Mouse (Mus musculus): Measurements from ENCODE around the gene Cacna1c. TPM values are rescaled to one million over a fixed set of nuclear protein-coding genes. Genes with fewer than 3 reads are reported as not detected.
"Not testable (repeated sequence)": the region's sequence is repeated elsewhere in the genome, so short reads cannot be mapped to it uniquely, and the experiment has no call there.

The Cacna1c gene
- polyA plus RNA-seq, 2 experiments = 8.9 to 29.0 TPM

DNA sequence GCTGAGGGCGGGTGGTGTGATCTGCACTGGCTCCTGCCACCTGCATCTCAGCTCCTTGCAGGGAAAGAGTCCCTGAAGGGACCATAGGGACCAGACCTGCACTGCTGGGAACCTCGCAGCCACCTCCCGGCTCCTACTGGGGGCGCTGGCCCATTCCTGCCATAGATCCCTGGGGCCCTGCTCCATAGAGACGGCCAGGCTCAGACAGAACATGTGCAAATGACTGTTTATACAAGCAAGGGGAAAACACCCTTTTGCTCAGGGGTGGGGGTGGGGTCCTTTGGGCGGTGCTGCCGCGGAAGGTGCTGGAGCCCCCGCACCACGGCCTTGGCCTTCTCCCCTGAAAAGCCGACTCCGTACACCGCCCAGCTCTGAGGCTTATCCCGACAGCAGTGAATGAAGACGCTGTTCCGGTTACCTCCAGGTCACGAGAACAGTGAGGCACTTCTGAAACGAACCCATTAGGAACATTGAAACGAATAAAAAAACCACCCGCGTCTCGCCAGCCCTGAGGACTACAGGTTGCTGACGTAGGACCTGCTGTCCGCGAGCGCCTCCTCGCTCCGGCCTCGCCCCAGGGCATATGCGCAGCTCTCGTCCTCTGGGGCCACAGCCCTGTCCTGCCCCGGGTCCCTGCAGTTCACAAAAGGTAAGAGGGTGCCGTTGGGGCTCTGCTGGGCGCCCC is 602.7 kb downstream of the Cacna1c start:
- WGBS = 10% methylated on average over 34 of the region's 34 CpGs
- ATAC-seq (ENCODE audit: low FRiP score, low read depth) = peak; percentile 26; the same call in 1 of the 2 replicates
- TF ChIP-seq POLR2A (IDR thresholded peaks at IDR 0.05; ENCODE audit: borderline replicate concordance, extremely low read depth, insufficient read depth, insufficient read length) = no peak
- Histone ChIP-seq H3K4me3 (replicated peaks; ENCODE audit: low read length) (peak overlapping the region; percentile 28), H3K36me3 (ENCODE audit: control insufficient read depth, insufficient read depth, low read length) (peaks cover 16% of the 10 kb centered on the region; the same call in 1 of the 2 replicates), H3K9me3 (ENCODE audit: control insufficient read depth, low read length) (no peaks in the 10 kb centered on the region), H3K9ac (ENCODE audit: low read depth, low read length, severe bottlenecking) (peak overlapping the region; percentile 41), H3K4me1 (ENCODE audit: control insufficient read depth, insufficient read depth, low read length) (0 out of 2 replicates have a peak, but pooled peaks cover 3% of the 10 kb centered on the region), H3K4me2 (replicated peaks; ENCODE audit: low read depth, low read length, severe bottlenecking) (peak overlapping the region; percentile 50), H3K27ac (replicated peaks; ENCODE audit: low read depth, low read length) (no peak overlapping the region), H3K27me3 (ENCODE audit: control insufficient read depth, insufficient read depth, low read length) (peaks cover 14% of the 10 kb centered on the region; the same call in 1 of the 2 replicates)
- no peak for DNase-seq (ENCODE audit: low spot score)

DNA sequence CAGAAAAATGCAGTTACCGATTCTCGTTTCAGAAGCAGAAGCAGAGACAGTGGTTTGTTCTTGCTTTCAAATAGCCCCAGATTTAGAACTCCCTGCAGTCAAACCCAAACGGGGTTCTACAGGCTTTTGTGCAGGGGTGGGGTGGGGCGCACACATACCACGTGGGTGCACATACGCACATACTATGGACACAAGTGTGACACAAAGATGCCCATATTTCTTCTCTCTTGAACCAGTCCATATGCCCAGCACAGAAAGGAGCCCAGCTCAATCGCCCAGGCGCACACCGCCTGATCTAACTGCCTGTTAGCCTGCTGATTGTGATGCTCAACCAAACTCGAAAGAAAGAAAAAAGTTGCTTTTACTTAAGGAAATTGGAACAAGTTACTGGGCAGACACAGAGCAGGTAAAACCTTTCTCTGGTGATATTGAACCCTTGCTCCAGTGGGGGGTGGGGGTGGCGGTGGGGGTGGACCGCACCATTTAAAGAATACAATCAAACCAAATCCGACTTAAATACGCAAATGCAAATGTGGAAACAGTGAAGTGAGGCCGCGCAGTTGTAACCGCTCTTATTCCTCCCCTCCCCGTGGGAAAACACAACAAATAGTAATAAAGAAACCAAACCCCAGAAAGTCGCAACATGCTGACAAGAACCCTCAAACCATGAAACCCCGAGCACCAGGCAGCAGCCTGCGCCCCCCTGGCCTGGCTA is 603.4 kb downstream of the Cacna1c start:
- Histone ChIP-seq H3K4me1 (ENCODE audit: control insufficient read depth, insufficient read depth, low read length) (0 out of 2 replicates have a peak, but pooled peaks cover 3% of the 10 kb centered on the region), H3K36me3 (ENCODE audit: control insufficient read depth, insufficient read depth, low read length) (peaks cover 9% of the 10 kb centered on the region; the same call in 1 of the 2 replicates), H3K4me3 (replicated peaks; ENCODE audit: low read length) (peak overlapping the region; percentile 28; the same call in 1 of the 2 replicates), H3K4me2 (replicated peaks; ENCODE audit: low read depth, low read length, severe bottlenecking) (peak overlapping the region; percentile 50), H3K9me3 (ENCODE audit: control insufficient read depth, low read length) (no peaks in the 10 kb centered on the region), H3K27me3 (ENCODE audit: control insufficient read depth, insufficient read depth, low read length) (peaks cover 14% of the 10 kb centered on the region; the same call in 1 of the 2 replicates), H3K27ac (replicated peaks; ENCODE audit: low read depth, low read length) (no peak overlapping the region), H3K9ac (ENCODE audit: low read depth, low read length, severe bottlenecking) (peak overlapping the region; percentile 41; the same call in 1 of the 2 replicates)
- DNase-seq (ENCODE audit: low spot score) = no peak
- ATAC-seq (ENCODE audit: low FRiP score, low read depth) = no peak
- no peak for TF ChIP-seq POLR2A (IDR thresholded peaks at IDR 0.05; ENCODE audit: borderline replicate concordance, extremely low read depth, insufficient read depth, insufficient read length)
- 45% methylated on average over 21 of the region's 21 CpGs for WGBS

DNA sequence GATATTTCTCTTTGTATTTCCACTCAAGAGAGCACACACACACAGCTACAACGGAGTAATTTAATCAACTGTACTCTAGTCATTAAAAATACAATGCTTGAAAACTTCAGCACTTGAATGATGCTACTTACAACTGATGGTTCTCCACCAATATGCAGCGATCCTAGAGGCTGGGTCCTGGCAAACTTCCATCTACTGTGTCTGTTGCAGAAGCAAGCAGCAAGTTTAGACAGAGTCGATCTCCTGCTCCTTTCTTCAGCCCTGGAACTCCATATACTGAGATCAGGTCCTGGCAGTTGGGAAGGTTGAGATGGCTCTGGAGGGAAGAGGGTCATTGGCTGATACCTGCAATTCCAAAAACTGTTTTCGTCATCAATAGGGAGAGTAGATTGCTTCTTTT is 617.5 kb downstream of the Cacna1c start:
- 81% methylated on average over 4 of the region's 4 CpGs for WGBS
- H3K4me3 ChIP-seq (replicated peaks; ENCODE audit: low read length); ATAC-seq (ENCODE audit: low FRiP score, low read depth); H3K4me1 ChIP-seq (ENCODE audit: control insufficient read depth, insufficient read depth, low read length); DNase-seq (ENCODE audit: low spot score); H3K36me3 ChIP-seq (ENCODE audit: control insufficient read depth, insufficient read depth, low read length); H3K9me3 ChIP-seq (ENCODE audit: control insufficient read depth, low read length); H3K4me2 ChIP-seq (replicated peaks; ENCODE audit: low read depth, low read length, severe bottlenecking); H3K9ac ChIP-seq (ENCODE audit: low read depth, low read length, severe bottlenecking); H3K27ac ChIP-seq (replicated peaks; ENCODE audit: low read depth, low read length); H3K27me3 ChIP-seq (ENCODE audit: control insufficient read depth, insufficient read depth, low read length): not testable (repeated sequence)

DNA sequence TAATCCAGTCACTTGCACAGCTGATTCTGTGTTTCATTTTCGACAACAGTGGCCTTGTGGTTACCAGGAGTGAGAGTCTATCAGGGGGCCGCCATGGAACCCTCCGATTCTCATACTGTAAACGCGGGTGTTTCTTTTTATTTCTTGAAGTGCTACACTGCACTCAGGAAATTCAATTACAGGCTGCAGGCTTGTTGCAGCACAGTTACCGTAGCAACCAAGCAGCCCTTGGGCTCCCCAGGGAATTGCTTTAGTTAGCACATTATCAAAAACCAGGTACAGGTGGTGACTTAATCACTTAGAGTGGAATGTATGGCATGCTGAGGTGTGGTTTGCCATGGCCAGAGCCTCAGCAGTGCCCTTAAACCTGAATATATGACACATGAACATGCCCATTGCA is 621.9 kb downstream of the Cacna1c start:
- 35% methylated on average over 6 of the region's 6 CpGs for WGBS
- ATAC-seq (ENCODE audit: low FRiP score, low read depth) (no peak), DNase-seq (ENCODE audit: low spot score) (peak; percentile 30)
- no peak overlapping the region for H3K4me2 ChIP-seq (replicated peaks; ENCODE audit: low read depth, low read length, severe bottlenecking)
- TF ChIP-seq POLR2A (IDR thresholded peaks at IDR 0.05; ENCODE audit: borderline replicate concordance, extremely low read depth, insufficient read depth, insufficient read length) = no peak
- peaks cover 6% of the 10 kb centered on the region; the same call in 1 of the 2 replicates for H3K4me1 ChIP-seq (ENCODE audit: control insufficient read depth, insufficient read depth, low read length)
- H3K4me3 ChIP-seq (replicated peaks; ENCODE audit: low read length) = no peak overlapping the region
- no peaks in the 10 kb centered on the region for H3K9me3 ChIP-seq (ENCODE audit: control insufficient read depth, low read length)
- no peaks in the 10 kb centered on the region for H3K36me3 ChIP-seq (ENCODE audit: control insufficient read depth, insufficient read depth, low read length)
- H3K9ac ChIP-seq (ENCODE audit: low read depth, low read length, severe bottlenecking) = no peak overlapping the region
- H3K27me3 ChIP-seq (ENCODE audit: control insufficient read depth, insufficient read depth, low read length) = no peaks in the 10 kb centered on the region
- no peak overlapping the region for H3K27ac ChIP-seq (replicated peaks; ENCODE audit: low read depth, low read length)

DNA sequence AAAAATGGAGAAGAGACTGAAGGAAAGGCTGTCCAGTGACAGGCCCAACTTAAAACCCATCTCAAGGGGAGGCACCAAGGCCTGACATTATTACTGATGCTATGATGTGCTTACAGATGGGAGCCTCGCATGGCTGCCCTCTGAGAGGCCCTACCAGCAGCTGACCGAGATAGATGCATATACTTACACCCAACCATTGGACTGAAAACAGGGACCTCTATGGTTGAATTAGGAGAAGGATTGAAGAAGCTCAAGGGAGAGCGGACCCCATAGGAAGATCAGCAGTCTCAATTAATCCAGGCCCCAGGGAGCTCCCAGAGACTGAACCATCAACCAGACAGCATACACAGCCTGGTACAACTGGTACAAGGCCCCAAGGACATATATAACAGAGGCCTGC is 628.4 kb downstream of the Cacna1c start:
- 0 out of 2 replicates have a peak, but pooled peaks cover 3% of the 10 kb centered on the region for H3K9me3 ChIP-seq (ENCODE audit: control insufficient read depth, low read length)
- H3K9ac ChIP-seq (ENCODE audit: low read depth, low read length, severe bottlenecking) = no peak overlapping the region
- H3K27ac ChIP-seq (replicated peaks; ENCODE audit: low read depth, low read length) = no peak overlapping the region
- H3K4me2 ChIP-seq (replicated peaks; ENCODE audit: low read depth, low read length, severe bottlenecking) = no peak overlapping the region
- 87% methylated on average over 3 of the region's 3 CpGs for WGBS
- H3K4me1 ChIP-seq (ENCODE audit: control insufficient read depth, insufficient read depth, low read length) = peaks cover 3% of the 10 kb centered on the region
- no peak for TF ChIP-seq POLR2A (IDR thresholded peaks at IDR 0.05; ENCODE audit: borderline replicate concordance, extremely low read depth, insufficient read depth, insufficient read length)
- H3K4me3 ChIP-seq (replicated peaks; ENCODE audit: low read length) = no peak overlapping the region
- DNase-seq (ENCODE audit: low spot score) (no peak), ATAC-seq (ENCODE audit: low FRiP score, low read depth) (no peak)
- H3K27me3 ChIP-seq (ENCODE audit: control insufficient read depth, insufficient read depth, low read length) = no peaks in the 10 kb centered on the region
- no peaks in the 10 kb centered on the region for H3K36me3 ChIP-seq (ENCODE audit: control insufficient read depth, insufficient read depth, low read length)

All from limb, embryonic 14.5 days (tissue).